Mouse (Mus musculus) kidney, postnatal 4 days (tissue): ENCODE measurements around the gene Tnks1bp1.
A peak's percentile ranks its signal among the peaks of the same experiment; 100 is the strongest.

Source experiments
- DNase-seq, 2 experiments: peaks; one replicate each; pipeline ENCODE4 v3.0.0; 2021; ENCODE audit warnings: mixed read lengths in 2 of 2

Gene Tnks1bp1

GRCm38 (mm10) chr2:85093376-85093775 lies 45.6 kb downstream of the Tnks1bp1 start:
- no peak for DNase-seq

- no peak for DNase-seq
Observed at GRCm38 (mm10) chr2:85095906-85096305, 48.1 kb downstream of the Tnks1bp1 start.

GRCm38 (mm10) chr2:85098014-85098413 lies 50.2 kb downstream of the Tnks1bp1 start:
- no peak for DNase-seq

GRCm38 (mm10) chr2:85098824-85099511 lies 51.1 kb downstream of the Tnks1bp1 start:
- peak; percentile 64 to 72 for DNase-seq

GRCm38 (mm10) chr2:85103201-85103600 lies 55.4 kb downstream of the Tnks1bp1 start:
- DNase-seq, result no peak

GRCm38 (mm10) chr2:85105426-85106013 lies 57.7 kb downstream of the Tnks1bp1 start:
- DNase-seq, result no peak

GRCm38 (mm10) chr2:85106068-85106790 lies 58.4 kb downstream of the Tnks1bp1 start:
- no peak for DNase-seq

- DNase-seq, result no peak
Observed at GRCm38 (mm10) chr2:85106941-85107340, 59.1 kb downstream of the Tnks1bp1 start.

GRCm38 (mm10) chr2:85110288-85110875 lies 62.6 kb downstream of the Tnks1bp1 start:
- DNase-seq, result no peak
